9 mouse cellular contexts compared by ENCODE assay signal in genomic region chr14:60993506-60993905, GRCm38 (mm10). TPM values are rescaled to one million over a fixed set of nuclear protein-coding genes. Genes with fewer than 3 reads are reported as not detected.
DNase-seq lines count a peak whose midpoint lies in the region; ATAC-seq lines count a peak whose summit lies in the region.
"Had no signal": no experiment of that assay in that cellular context is flagged by ENCODE, and none has a peak within 500 bp of the region (broad histone marks: within the 10 kb centered on the region; RNA-seq: fewer than 3 reads in every experiment).

No protein-coding gene starts in this region.

- H3K27me3 ChIP-seq in forebrain, embryonic 10.5 days (ENCODE audit: poor library complexity, severe bottlenecking) = no peaks in the 10 kb centered on the region
- no peaks in the 10 kb centered on the region for H3K27me3 ChIP-seq in forebrain, embryonic 13.5 days

- no peak overlapping the region for H3K4me2 ChIP-seq in forebrain, embryonic 13.5 days

- no peak overlapping the region for H3K4me3 ChIP-seq in forebrain, embryonic 10.5 days
- H3K4me3 ChIP-seq in forebrain, embryonic 13.5 days = no peak overlapping the region

- DNase-seq in forebrain, embryonic 10.5 days (ENCODE audit: extremely low spot score, low spot score) = no peak
- peak; percentile 17 for DNase-seq in right cerebral cortex, adult 18-20 months
- no peak for DNase-seq in right cerebral cortex, postnatal 10 days (ENCODE audit: low spot score in 2 of 2)
- DNase-seq in lung, adult 18-20 months = peak; percentile 60 to 74
- DNase-seq in ovary, postnatal 10 days (ENCODE audit: low spot score) = no peak
- no peak for DNase-seq in thymus, postnatal 14 days
- no peak for DNase-seq in kidney, adult 11 months

- H3K27ac ChIP-seq in forebrain, embryonic 10.5 days = 0 out of 2 replicates have a peak overlapping the region, but pooled peaks have one; percentile 26
- H3K27ac ChIP-seq in forebrain, embryonic 13.5 days = no peak overlapping the region

- ATAC-seq in forebrain, embryonic 13.5 days = no peak
- ATAC-seq: inflammation-experienced regulatory T-cells, adult 6 months had no signal

- no peak overlapping the region for H3K9ac ChIP-seq in forebrain, embryonic 13.5 days

- 93% methylated on average over 10 of the region's 10 CpGs for WGBS in forebrain, embryonic 10.5 days
- 79% methylated on average over 10 of the region's 10 CpGs for WGBS in forebrain, embryonic 13.5 days

- H3K9me3 ChIP-seq in forebrain, embryonic 10.5 days = no peaks in the 10 kb centered on the region
- H3K9me3 ChIP-seq in forebrain, embryonic 13.5 days (replicated peaks) = no peaks in the 10 kb centered on the region

- peaks cover 69% of the 10 kb centered on the region for H3K36me3 ChIP-seq in forebrain, embryonic 10.5 days (replicated peaks)
- H3K36me3 ChIP-seq in forebrain, embryonic 13.5 days (ENCODE audit: poor library complexity, severe bottlenecking) = 0 out of 2 replicates have a peak, but pooled peaks cover 8% of the 10 kb centered on the region

- H3K4me1 ChIP-seq in forebrain, embryonic 10.5 days = peaks cover 74% of the 10 kb centered on the region
- peaks cover 44% of the 10 kb centered on the region for H3K4me1 ChIP-seq in forebrain, embryonic 13.5 days

RNA-seq across cellular contexts. Expression of gene Tnfrsf19, which starts 52.8 kb away (rescaled TPM):
- 102 and 110 TPM in 2 replicates for polyA plus RNA-seq in forebrain, embryonic 10.5 days (2016; fragmentation: Nextera tagmentation; extraction: Ambion mirVana)
- polyA plus RNA-seq in forebrain, embryonic 13.5 days (2015; fragmentation: Nextera tagmentation; extraction: Ambion mirVana) = 61.3 and 84.4 TPM in 2 replicates
- polyA plus RNA-seq: inflammation-experienced regulatory T-cells, adult 6 months had no signal

Comparison
In these comparisons a context has a peak if more than half of its experiments do, and no peak if none do; other contexts are left out.
1. DNase-seq: peak in right cerebral cortex, adult 18-20 months (single experiment) and lung, adult 18-20 months (2 of 2); none in forebrain, embryonic 10.5 days (single experiment), right cerebral cortex, postnatal 10 days (0 of 2), ovary, postnatal 10 days (single experiment), thymus, postnatal 14 days (single experiment) and kidney, adult 11 months (single experiment).